In the genomic region with DNA sequence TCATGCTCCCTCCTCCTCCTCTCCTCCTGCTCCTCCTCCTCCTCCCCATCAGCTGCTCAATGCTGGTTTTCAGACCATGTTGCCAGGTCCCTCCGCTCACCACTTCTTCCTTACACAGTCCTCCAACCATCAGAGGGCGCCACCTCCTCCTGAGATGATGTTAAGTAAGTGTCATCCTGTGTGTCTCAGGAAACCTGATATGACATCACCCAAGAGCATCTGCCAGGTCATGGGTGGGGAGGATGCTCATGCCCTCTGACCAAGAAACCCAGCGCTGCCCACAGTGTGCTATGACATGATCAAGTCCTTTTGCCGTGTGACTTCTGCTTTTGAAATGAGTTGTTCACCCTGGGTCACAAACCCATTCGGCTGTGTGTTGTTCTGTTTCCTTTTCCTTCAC, we compare ENCODE assay signal across 8 mouse cellular contexts. TPM values are rescaled to one million over a fixed set of nuclear protein-coding genes. Genes with fewer than 3 reads are reported as not detected.
A peak's percentile ranks its signal among the peaks of the same experiment; 100 is the strongest.
DNase-seq lines count a peak whose midpoint lies in the region; ATAC-seq and TF ChIP-seq lines count a peak whose summit lies in the region.
"Had no signal": no experiment of that assay in that cellular context is flagged by ENCODE, and none has a peak within 500 bp of the region (broad histone marks: within the 10 kb centered on the region; RNA-seq: fewer than 3 reads in every experiment).

No protein-coding gene starts in this region.

- H3K4me1 ChIP-seq in E14TG2a.4 (replicated peaks; ENCODE audit: low read depth, low read length) = no peaks in the 10 kb centered on the region; the same call in 1 of the 2 replicates
- H3K4me1 ChIP-seq in megakaryocyte, embryonic 14.5 days = peaks cover 100% of the 10 kb centered on the region
- H3K4me1 ChIP-seq: embryonic facial prominence, embryonic 12.5 days had no signal

- DNase-seq in layer of hippocampus, adult 2 months (ENCODE audit: low spot score in 2 of 2) = peak in 1 of 2 experiments; percentile 23
- no peak for DNase-seq in layer of hippocampus, adult 9-10 months (ENCODE audit: low spot score)
- DNase-seq in ZHBTc4 (ENCODE audit: low read depth, low spot score) = peak; percentile 81
- no peak for DNase-seq in frontal cortex, postnatal 25 days (ENCODE audit: low spot score in 2 of 2)

- H3K4me3 ChIP-seq in layer of hippocampus, adult 2 months = no peak overlapping the region
- H3K4me3 ChIP-seq in E14TG2a.4 (replicated peaks; ENCODE audit: low read length) = no peak overlapping the region
- peak overlapping the region; percentile 34 for H3K4me3 ChIP-seq in megakaryocyte, embryonic 14.5 days (replicated peaks)
- H3K4me3 ChIP-seq: embryonic facial prominence, embryonic 12.5 days had no signal

- H3K27ac ChIP-seq in layer of hippocampus, adult 2 months = no peak overlapping the region
- H3K27ac ChIP-seq: embryonic facial prominence, embryonic 12.5 days had no signal

- no peak for ATAC-seq in frontal cortex, adult (ENCODE audit: low TSS enrichment)

- H3K27me3 ChIP-seq in E14TG2a.4 (ENCODE audit: insufficient read depth, low read length) = peaks cover 17% of the 10 kb centered on the region
- no peaks in the 10 kb centered on the region for H3K27me3 ChIP-seq in megakaryocyte, embryonic 14.5 days (replicated peaks)
- H3K27me3 ChIP-seq: embryonic facial prominence, embryonic 12.5 days had no signal

- H3K36me3 ChIP-seq in E14TG2a.4 (ENCODE audit: insufficient read depth, low read length) = no peaks in the 10 kb centered on the region
- H3K36me3 ChIP-seq in megakaryocyte, embryonic 14.5 days (replicated peaks; ENCODE audit: low read length) = peaks cover 66% of the 10 kb centered on the region
- H3K36me3 ChIP-seq: embryonic facial prominence, embryonic 12.5 days had no signal

- peak; percentile 54 for TF ChIP-seq CTCF in layer of hippocampus, adult 2 months (conservative IDR thresholded peaks at IDR 0.05)
- TF ChIP-seq CTCF in E14TG2a.4 (conservative IDR thresholded peaks at IDR 0.05; ENCODE audit: low read length) = peak; percentile 36; the same call in 1 of the 2 replicates

- H3K9me3 ChIP-seq in E14TG2a.4 (ENCODE audit: low read length) = no peaks in the 10 kb centered on the region
- no peaks in the 10 kb centered on the region for H3K9me3 ChIP-seq in megakaryocyte, embryonic 14.5 days
- H3K9me3 ChIP-seq: embryonic facial prominence, embryonic 12.5 days had no signal

RNA-seq across cellular contexts. Expression of gene Efcc1, which starts 12.1 kb away (rescaled TPM):
- total RNA-seq in layer of hippocampus, adult 2 months (2021) = 1 to 10 TPM; 3.7 to 4.3 TPM
- polyA plus RNA-seq in megakaryocyte, embryonic 14.5 days (2012; ENCODE audit: insufficient read depth, low replicate concordance) = 1.2 TPM in 1 of 2 replicates, not detected in the other

RNA-seq across cellular contexts. Expression of gene Gp9, which starts 35.1 kb away (rescaled TPM):
- total RNA-seq in layer of hippocampus, adult 2 months (2021) = 1 to 10 TPM in 1 of 2 experiments, under 1 TPM in 1; 0.98 to 1.2 TPM
- 2,862 and 6,438 TPM in 2 replicates for polyA plus RNA-seq in megakaryocyte, embryonic 14.5 days (2012; ENCODE audit: insufficient read depth, low replicate concordance)
